Mouse (Mus musculus): ENCODE measurements at regions not wholly inside any gene's neighbourhood (a gene's known extent, or its start where the extent isn't known, plus 50 kb on each side); places are given as distances from the start of the nearest gene placed in this dataset.

- in situ Hi-C loops (cut with MboI, MseI): no loop called here
These were observed 107.9 kb downstream of the CK137956 start for GRCm38 (mm10) chr4:127862875-127863274.

DNA sequence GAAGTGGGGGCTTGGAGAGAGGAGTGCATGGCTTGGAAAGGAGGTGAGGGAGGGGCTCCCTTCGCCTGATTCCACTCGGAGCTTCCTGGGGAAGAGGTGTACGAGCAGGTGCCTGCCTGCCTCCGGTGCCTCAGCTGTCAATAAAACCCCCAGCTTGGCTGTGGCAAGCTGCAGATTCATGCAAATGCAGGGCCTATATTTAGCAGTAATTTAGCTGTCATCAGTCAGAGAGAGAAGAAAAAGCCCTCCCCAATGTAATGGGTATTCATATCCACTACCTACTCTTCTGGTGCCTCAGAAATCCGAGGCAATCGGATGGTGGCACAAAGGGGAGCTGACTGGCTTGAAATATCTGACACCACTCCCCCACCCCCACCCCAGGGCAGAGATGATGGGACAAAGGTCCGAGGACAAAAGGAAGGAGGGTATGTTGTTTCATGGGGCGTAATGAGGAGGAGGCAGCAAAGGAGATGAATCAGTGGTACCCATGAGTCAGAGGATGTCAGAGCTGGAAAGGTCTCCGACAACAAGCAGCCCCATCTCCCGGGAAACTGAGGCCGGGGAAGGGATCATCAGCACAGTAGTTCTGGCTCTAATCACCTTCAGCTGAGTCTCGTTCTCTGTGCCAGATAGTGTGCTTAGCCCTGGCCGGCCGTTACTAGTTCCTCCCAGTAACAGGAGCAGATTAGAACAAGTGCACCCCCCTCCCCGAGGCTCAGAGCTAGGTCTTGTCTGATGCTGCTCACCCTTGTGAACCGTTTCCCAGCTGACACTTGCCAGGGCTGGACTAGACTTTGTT is 109.2 kb downstream of the CK137956 start:
- in situ Hi-C loops (cut with MboI, MseI): no loop called here

GRCm38 (mm10) chr4:127860271-127860670 is 110.5 kb downstream of the CK137956 start:
- in situ Hi-C loops (cut with MboI, MseI): no loop called here

DNA sequence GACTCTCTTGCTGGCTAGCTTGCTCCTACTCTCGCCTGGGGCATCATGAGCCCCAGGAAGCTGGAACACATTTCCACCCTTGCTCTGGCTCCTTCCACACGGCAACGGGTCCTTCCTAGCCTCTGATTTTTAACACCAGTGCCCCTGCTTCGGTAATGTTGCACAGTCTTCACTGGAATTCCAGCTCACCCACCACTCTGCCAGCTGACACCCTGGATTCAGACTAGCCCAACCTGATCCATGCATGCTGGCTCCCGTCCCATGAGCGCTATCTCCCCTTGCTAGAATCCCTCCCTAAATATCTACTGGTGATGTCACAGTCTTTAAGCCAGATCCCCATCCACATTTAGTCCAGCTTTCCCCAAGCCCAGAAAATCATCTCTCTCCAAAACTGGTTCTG is 111.2 kb downstream of the CK137956 start:
- in situ Hi-C loops (cut with MboI, MseI): no loop called here

DNA sequence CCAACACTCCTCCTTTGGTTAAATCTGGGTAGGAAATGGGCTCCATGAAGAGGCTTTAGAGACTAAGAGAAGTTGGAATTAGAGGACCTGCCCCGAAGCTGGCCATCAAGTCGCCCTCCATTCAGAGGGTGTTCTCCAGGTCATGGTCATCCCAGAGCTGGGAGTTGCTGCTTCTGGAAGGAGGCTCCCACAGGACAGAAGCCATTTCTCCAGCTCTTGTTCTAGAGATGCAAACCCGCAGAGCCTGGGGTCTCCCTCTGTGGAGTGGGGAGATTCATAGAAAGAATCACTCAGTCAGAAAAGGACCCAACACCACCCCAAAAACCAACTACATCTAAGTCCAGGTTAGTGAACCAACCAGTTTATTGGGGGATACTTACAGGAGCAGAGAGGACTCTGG is 112.2 kb downstream of the CK137956 start:
- in situ Hi-C loops (cut with MboI, MseI): no loop called here

DNA sequence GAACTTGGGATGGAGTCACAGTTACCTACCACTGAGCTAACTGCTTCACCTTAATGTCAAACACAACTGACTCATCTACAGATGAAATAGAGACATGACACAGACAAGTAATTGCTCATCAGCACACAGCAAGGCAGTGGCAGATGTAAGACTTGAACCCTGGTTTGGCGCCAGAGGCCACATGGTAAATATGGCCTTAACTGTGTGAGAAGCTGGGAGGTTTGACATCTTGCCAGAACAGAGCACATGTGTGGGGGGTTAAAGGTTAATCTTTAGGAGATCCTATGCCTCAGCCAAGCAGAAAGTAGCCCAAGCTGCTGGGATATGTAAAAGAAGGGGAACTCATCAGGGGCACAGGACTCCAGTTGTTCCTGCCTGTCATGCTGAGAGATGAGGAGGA is 114.9 kb downstream of the CK137956 start:
- in situ Hi-C loops (cut with MboI, MseI): no loop called here

DNA sequence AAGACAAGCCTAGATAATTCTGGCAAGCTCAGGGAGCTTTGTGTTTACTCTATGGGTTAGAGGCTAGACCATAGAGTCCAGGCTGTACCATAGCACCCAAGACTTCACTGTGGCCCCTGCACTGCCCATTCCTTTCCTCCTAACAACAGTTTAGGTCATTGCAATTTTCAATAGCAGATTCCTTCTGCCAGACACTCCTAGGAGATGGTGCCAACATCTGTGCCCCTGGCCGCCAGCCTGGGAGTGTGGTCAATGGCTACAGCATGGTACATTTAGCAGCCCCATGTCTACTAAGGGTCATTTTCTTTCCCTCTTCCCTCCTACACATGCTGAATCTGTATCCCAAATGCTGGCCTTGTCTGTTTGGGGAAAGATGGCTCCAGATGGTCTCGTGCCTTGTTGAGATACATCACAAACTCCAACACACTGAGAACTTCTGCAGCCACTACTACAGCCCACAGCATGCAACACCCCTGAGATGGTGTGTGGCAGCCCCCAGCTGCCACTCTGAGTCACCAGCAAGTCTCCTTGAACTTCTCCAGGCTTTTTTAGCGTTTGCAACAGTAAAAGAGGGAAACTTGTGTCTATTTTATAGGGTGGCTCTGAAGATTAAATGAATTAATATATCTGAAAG is 115.9 kb downstream of the CK137956 start:
- in situ Hi-C loops (cut with MboI, MseI): no loop called here

DNA sequence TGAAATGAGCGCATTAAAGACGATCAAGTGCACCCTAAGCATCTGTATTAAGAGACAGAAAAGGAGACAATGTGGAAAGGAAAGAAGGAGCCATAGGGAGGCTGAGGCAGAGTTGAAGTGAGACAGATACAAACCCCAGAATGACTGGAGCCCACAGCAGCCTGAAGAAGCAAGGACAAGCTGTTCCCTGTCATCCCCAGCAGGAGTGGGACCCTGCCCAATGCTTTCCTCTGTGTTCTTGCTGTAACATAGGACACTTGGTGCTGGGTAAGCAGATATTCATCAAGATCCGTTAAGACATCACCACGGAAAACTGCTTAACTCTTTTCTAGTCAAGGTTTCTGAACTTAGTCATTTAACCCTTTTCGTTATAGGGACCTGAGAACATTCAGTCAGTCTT is 121.4 kb downstream of the CK137956 start:
- in situ Hi-C loops (cut with MboI, MseI): no loop called here

GRCm38 (mm10) chr4:127846321-127846720 is 124.4 kb downstream of the CK137956 start:
- in situ Hi-C loops (cut with MboI, MseI): no loop called here

GRCm38 (mm10) chr4:127843421-127843820 is 127.3 kb downstream of the CK137956 start:
- in situ Hi-C loops (cut with MboI, MseI): no loop called here

DNA sequence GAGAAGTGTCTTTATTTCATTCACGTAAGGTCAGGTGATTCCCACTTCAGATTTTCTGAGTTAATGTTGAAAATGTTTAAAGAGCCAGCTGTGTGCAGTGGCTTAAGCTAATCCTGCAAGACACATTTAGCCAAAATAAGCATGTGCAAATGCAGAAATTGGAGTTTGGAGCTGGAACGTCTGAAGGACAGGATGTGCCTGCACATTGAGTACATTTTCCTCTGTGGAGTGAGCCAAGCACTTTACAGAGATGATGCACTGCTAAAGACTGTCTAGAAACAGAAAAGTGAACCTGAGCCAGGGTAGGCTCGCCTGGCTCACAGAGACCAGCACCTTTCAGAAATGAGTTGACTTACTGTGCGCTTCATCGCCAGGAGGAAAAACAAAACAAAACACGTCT is 137.1 kb downstream of the CK137956 start:
- in situ Hi-C loops (cut with MboI, MseI): no loop called here

DNA sequence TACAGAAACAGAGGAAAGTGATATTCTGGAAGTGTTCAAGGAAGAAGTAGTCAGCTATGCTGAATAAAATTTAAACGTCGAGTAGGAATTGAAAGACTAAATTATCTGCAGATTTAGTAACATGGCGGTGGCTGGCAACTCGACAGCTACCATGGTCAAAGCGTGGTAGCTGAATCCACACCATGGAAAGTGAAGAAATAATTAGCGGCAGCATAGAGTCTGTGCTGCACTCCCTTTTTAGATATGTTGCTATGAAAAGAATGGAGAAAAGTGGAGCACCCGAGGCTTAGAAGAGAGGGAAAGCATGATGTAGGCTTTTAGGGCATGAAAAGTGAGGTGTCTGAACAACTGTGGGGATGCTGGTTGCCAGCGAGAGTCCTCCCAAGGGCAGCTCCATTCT is 143.8 kb downstream of the CK137956 start:
- in situ Hi-C loops (cut with MboI, MseI): no loop called here

- in situ Hi-C loops (cut with MboI, MseI): no loop called here
These were observed 151.2 kb downstream of the CK137956 start for GRCm38 (mm10) chr4:127819501-127819900.

GRCm38 (mm10) chr4:127819009-127819408 is 151.7 kb downstream of the CK137956 start:
- in situ Hi-C loops (cut with MboI, MseI): no loop called here

- in situ Hi-C loops (cut with MboI, MseI): no loop called here
These were observed 156.1 kb downstream of the CK137956 start for GRCm38 (mm10) chr4:127814631-127815030.

GRCm38 (mm10) chr4:127812047-127812545 is 158.7 kb downstream of the CK137956 start:
- in situ Hi-C loops (cut with MboI, MseI): no loop called here

GRCm38 (mm10) chr4:127810899-127811510 is 159.7 kb downstream of the CK137956 start:
- in situ Hi-C loops (cut with MboI, MseI): no loop called here

DNA sequence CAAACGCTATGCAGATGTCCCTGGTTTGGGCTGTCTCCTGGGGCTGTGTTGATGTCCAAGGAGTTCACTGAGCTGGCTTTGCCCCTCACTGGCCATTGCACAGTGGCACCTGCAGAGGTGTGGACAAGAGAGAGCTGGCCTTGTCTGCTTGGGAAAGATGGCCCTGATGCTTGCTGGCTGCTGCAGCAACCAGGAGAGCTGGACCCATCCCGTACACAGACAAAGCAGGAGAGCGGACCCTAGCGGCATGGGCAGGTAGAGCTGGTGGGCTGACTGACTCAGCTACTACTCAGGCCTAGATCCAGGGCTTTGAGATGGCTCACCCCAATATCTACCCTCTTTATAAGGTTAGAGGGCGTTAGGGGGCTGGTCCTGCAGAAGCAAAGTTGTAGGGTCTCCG is 161.7 kb downstream of the CK137956 start:
- in situ Hi-C loops (cut with MboI, MseI): no loop called here

- in situ Hi-C loops (cut with MboI, MseI): no loop called here
These were observed 181.5 kb downstream of the CK137956 start for GRCm38 (mm10) chr4:127789206-127789605.

- in situ Hi-C loops (cut with MboI, MseI): no loop called here
These were observed 185.0 kb downstream of the CK137956 start for GRCm38 (mm10) chr4:127785786-127786185.

- in situ Hi-C loops (cut with MboI, MseI): no loop called here
These were observed 198.7 kb downstream of the CK137956 start for GRCm38 (mm10) chr4:127771966-127772500.

DNA sequence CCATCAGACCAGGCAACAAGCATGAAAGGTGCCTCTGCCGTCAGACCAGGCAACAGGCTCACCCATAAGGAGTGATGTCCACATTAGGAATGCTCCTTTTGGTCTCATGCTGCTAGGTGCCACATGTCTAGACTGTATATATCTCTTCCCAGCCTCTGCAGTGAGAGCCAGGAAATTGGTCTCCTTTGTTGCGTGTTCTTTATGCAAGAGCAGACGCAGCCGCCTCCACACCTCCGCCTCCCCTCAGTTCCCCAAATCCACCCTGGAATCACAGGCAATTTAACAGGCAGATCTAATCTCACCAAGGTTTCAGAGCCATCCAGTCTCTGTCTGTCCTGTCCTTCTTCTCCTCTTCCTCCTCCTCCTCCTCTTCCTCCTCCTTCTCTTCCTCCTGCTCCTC is 207.0 kb downstream of the CK137956 start:
- in situ Hi-C loops (cut with MboI, MseI): no loop called here

Data from regulatory T cell (primary cell).